Mouse (Mus musculus) myocyte (in vitro differentiated cells): ENCODE measurements around the gene Frmd8.

ENCODE experiments used
- E2F4 ChIP-seq: IDR thresholded peaks from one replicate; pipeline ENCODE4 v1.6.1; 2011; ENCODE audit warnings: mild to moderate bottlenecking, control low read depth, moderate library complexity; ENCODE audit not compliant: insufficient read depth
- MAX ChIP-seq: IDR thresholded peaks from one replicate; pipeline ENCODE4 v1.6.1; 2011; ENCODE audit warnings: low read depth, mild to moderate bottlenecking, control low read depth
- MYOG ChIP-seq, 3 experiments: IDR thresholded peaks; one replicate each; pipeline ENCODE4 v1.6.1; 2011; ENCODE audit warnings: control low read depth in 2 of 3, low read depth in 2 of 3, mild to moderate bottlenecking in 2 of 3; ENCODE audit not compliant: insufficient read length in 2 of 3, control insufficient read depth in 1 of 3, insufficient read depth in 1 of 3
- POLR2A ChIP-seq: IDR thresholded peaks from one replicate; pipeline ENCODE4 v1.6.1; 2011; ENCODE audit warnings: low read depth, mild to moderate bottlenecking, control low read depth, moderate library complexity; ENCODE audit not compliant: insufficient read length
- POLR2AphosphoS2 ChIP-seq: IDR thresholded peaks from one replicate; pipeline ENCODE4 v1.6.1; 2011; ENCODE audit warnings: low read depth, control low read depth; ENCODE audit not compliant: insufficient read length
- SRF ChIP-seq: IDR thresholded peaks from one replicate; pipeline ENCODE4 v1.6.1; 2011; ENCODE audit warnings: low read depth; ENCODE audit not compliant: control insufficient read depth, insufficient read length
- TCF12 ChIP-seq: IDR thresholded peaks from one replicate; pipeline ENCODE4 v1.6.1; 2011; ENCODE audit warnings: mild to moderate bottlenecking, control low read depth; ENCODE audit not compliant: poor library complexity, insufficient read depth, severe bottlenecking
- USF1 ChIP-seq: IDR thresholded peaks from one replicate; pipeline ENCODE4 v1.6.1; 2011; ENCODE audit warnings: low read depth, mild to moderate bottlenecking, control low read depth, moderate library complexity

DNA sequence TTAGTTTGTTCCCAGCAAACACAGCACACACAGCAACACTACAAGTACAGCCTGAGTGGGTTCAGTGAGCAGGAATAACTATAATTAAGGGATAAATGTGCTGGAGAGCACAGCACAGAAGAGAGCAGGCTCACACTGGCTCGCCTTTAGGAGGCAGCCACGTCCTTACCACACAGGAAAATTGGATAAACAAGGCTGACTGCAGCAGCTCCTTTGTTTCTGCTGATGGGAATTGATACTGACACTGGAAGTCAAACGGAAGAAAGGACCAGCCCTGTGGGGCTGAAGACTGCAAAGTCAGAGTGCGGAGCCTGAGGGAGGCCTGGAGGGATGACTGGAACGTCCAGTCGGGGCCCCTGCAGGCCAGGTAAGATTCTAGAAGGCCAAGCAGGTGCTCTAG is 35.1 kb upstream of the Frmd8 start:
- TF ChIP-seq USF1 (no peak), POLR2A (no peak), TCF12 (no peak), POLR2AphosphoS2 (no peak), E2F4 (no peak), MYOG (IDR thresholded peaks at IDR 0.05; ENCODE audit: control insufficient read depth in 1 of 3, insufficient read depth in 1 of 3, insufficient read length in 2 of 3, low read depth in 2 of 3) (no peak), SRF (no peak), MAX (no peak)
